Mouse (Mus musculus): ENCODE measurements around the gene Rnf130.

DNA sequence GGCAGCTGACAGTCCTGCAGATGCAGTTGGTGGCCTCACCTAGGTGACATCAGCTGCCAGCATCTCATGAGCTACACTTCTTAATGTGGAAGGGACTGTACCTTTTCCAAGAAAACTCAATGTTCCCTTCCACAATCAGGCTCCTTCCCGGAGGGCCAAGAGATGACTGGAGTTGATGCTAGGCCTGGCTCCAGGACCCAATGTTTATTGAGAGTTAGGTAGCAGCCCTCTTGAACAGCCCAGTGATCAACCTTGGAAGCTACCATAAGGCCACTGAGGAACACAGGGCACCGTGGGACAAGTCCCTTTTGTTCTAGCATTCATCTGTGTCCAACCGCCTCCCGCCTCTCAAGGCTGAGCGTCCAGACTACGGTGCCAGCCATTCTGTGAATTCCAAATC is 107.1 kb downstream of the Rnf130 start:
- TF ChIP-seq CTCF (IDR thresholded peaks at IDR 0.05; ENCODE audit: low read depth) (no peak), EP300 (IDR thresholded peaks at IDR 0.05; ENCODE audit: low read depth) (no peak)
